Mouse (Mus musculus) embryonic fibroblast, embryonic 13.5 days (primary cell): ENCODE data around the gene A930017K11Rik. TPM values are rescaled to one million over a fixed set of nuclear protein-coding genes. Genes with fewer than 3 reads are reported as not detected.

Experiments used
- H3K27ac ChIP-seq: 2 replicates; pipeline ENCODE4 v1.5.1; 2012; ENCODE audit warnings: low read length, control low read depth, inconsistent platforms; ENCODE audit not compliant: insufficient read depth
- H3K4me1 ChIP-seq: 2 replicates; pipeline ENCODE4 v1.6.1; 2011; ENCODE audit warnings: low read length; ENCODE audit not compliant: control insufficient read depth, insufficient read depth
- H3K4me3 ChIP-seq: 2 replicates; pipeline ENCODE4 v1.5.1; 2011; ENCODE audit warnings: mild to moderate bottlenecking, control low read depth, low read length; ENCODE audit not compliant: insufficient read depth
- CTCF ChIP-seq: IDR thresholded peaks from 2 replicates; pipeline ENCODE4 v1.5.1; 2011; ENCODE audit warnings: mild to moderate bottlenecking, control low read depth, low read length, moderate library complexity, borderline replicate concordance; ENCODE audit not compliant: insufficient read depth
- POLR2A ChIP-seq: IDR thresholded peaks from 2 replicates; pipeline ENCODE4 v1.6.1; 2011; ENCODE audit warnings: low read depth, mild to moderate bottlenecking, control low read depth, low read length, moderate library complexity
- polyA plus RNA-seq: library from polyadenylated mRNA; stranded (reverse); fragments of >200 nt; gene quantifications from 2 replicates; pipeline ENCODE4 v1.2.4, GENCODE M21; 2011; ENCODE audit warnings: low read depth; ENCODE audit not compliant: missing spikeins, insufficient read length

A930017K11Rik gene
- not detected in 2 replicates for polyA plus RNA-seq

- no peaks in the 10 kb centered on the region for H3K4me1 ChIP-seq
- peak within 1 kb of the TSS; percentile 30 for H3K4me3 ChIP-seq
- no peak within 1 kb of the TSS for H3K27ac ChIP-seq
- TF ChIP-seq CTCF (no peak), POLR2A (no peak)
These were observed at the start of gene A930017K11Rik for GRCm38 (mm10) chr17:25951803-25952623. Gene A930017K11Rik, minus strand, starts transcription at chr17:25952565.

DNA sequence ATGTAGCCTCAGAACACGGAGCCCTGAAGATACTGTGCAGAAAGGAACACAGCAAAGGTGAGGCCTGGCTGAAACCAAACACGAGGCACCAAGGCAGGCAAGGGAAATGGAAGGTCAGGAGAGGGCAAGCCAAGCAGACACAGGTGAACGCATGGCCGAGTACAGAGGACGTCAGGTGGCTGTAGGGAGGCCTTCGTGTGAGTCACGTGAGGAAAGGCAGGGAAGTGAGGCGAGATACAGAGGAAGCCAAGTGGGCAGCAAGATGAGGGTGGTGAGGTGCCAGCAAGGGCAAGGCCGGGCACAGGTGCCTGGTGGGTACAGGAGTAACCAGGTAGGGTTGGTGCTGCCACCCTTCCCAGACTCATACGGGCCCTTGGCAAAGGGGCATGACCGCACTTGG is 46.1 kb upstream of the A930017K11Rik start:
- no peak overlapping the region for H3K27ac ChIP-seq
- TF ChIP-seq POLR2A (no peak), CTCF (no peak)
- no peak overlapping the region for H3K4me3 ChIP-seq
- H3K4me1 ChIP-seq: no peaks in the 10 kb centered on the region

- Histone ChIP-seq H3K4me1 (no peaks in the 10 kb centered on the region), H3K4me3 (no peak overlapping the region), H3K27ac (no peak overlapping the region)
- TF ChIP-seq POLR2A (no peak), CTCF (no peak)
These were observed 41.1 kb upstream of the A930017K11Rik start for GRCm38 (mm10) chr17:25993489-25993888.

GRCm38 (mm10) chr17:25992274-25992673 is 39.9 kb upstream of the A930017K11Rik start:
- Histone ChIP-seq H3K4me1 (no peaks in the 10 kb centered on the region), H3K4me3 (no peak overlapping the region), H3K27ac (no peak overlapping the region)
- no peak for TF ChIP-seq CTCF
- TF ChIP-seq POLR2A: no peak

- TF ChIP-seq POLR2A (no peak), CTCF (no peak)
These were observed 38.0 kb upstream of the A930017K11Rik start for GRCm38 (mm10) chr17:25990331-25990730.

GRCm38 (mm10) chr17:25985306-25986294 is 33.2 kb upstream of the A930017K11Rik start, which contains the start of gene Capn15:
Gene Capn15, minus strand, starts transcription at chr17:25985796.
- TF ChIP-seq CTCF (no peak), POLR2A (peak; percentile 78)
- Histone ChIP-seq H3K4me1 (peaks cover 8% of the 10 kb centered on the region; the same call in 1 of the 2 replicates), H3K27ac (peak within 1 kb of the TSS; percentile 71), H3K4me3 (peak within 1 kb of the TSS; percentile 82)

More at GRCm38 (mm10) chr17:25990331-25990730, 38.0 kb upstream of the A930017K11Rik start:
- H3K4me1 ChIP-seq: no peaks in the 10 kb centered on the region
- no peak overlapping the region for H3K27ac ChIP-seq
- H3K4me3 ChIP-seq: no peak overlapping the region

DNA sequence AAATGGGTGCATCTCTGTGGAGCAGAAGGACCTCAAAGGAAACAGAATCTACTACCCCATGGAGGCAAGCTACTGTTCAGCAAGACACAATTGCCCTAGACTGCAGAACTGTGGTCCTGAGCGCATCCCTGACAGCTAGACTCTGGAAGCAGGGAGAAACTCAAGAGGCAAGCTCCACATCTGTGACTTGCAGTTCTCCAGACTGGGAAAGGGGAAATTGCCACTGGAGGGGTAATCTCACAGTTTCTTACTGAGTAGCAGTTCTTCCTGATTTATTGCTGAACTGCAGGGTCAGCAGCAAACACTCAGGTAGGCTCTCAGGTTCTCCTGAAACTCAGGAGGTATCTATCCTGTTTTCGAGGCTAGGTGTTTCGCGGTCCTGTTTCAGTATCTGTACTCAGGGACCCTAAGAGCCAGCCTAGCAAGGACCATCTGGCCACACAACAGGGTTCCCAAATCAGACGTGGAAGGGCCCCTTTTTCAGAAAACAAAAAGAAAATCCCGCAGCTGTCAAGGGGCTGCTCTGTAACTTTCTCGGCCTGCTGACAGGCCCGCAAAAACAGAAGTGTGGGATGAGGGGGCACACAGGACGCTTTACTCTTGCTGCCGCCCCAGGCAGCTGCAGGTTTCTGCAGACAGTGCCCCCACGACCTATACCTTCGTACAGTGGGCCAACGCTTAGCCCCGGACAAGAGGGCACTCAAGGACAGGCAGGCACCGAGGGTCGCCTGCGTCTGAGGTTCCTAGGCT is 32.4 kb upstream of the A930017K11Rik start:
- TF ChIP-seq POLR2A (no peak), CTCF (no peak)

GRCm38 (mm10) chr17:25984066-25984465 is 31.7 kb upstream of the A930017K11Rik start:
- Histone ChIP-seq H3K4me1 (peaks cover 8% of the 10 kb centered on the region; the same call in 1 of the 2 replicates), H3K4me3 (peak overlapping the region; percentile 82), H3K27ac (no peak overlapping the region)
- TF ChIP-seq CTCF: no peak
- TF ChIP-seq POLR2A: no peak

More for the DNA sequence above, 32.4 kb upstream of the A930017K11Rik start:
- Histone ChIP-seq H3K4me3 (peak overlapping the region; percentile 82), H3K4me1 (peaks cover 8% of the 10 kb centered on the region; the same call in 1 of the 2 replicates), H3K27ac (peak overlapping the region; percentile 71; the same call in 1 of the 2 replicates)

GRCm38 (mm10) chr17:25982913-25983312 is 30.5 kb upstream of the A930017K11Rik start:
- Histone ChIP-seq H3K27ac (no peak overlapping the region), H3K4me3 (no peak overlapping the region), H3K4me1 (peaks cover 8% of the 10 kb centered on the region; the same call in 1 of the 2 replicates)
- TF ChIP-seq POLR2A (no peak), CTCF (no peak)
